Mouse (Mus musculus): Measurements from ENCODE around the gene Kif20b. TPM values are rescaled to one million over a fixed set of nuclear protein-coding genes. Genes with fewer than 3 reads are reported as not detected.

Gene Kif20b
- polyA plus RNA-seq, 1 experiment from 2014 or later: 58.0 TPM

MicroRNAs encoded within 50 kb of the gene (microRNA counts, 519-probe panel; counts per million panel counts)
- microRNA mmu-miR-1950: not detected

Small RNA genes within 50 kb of the gene (microRNA-seq; reads per million reads assigned to microRNA genes)
- gene Mir1950: not detected

Other genes starting within 250 kb of the Kif20b start
- 0.90 and 1.4 TPM in 2 replicates for gene Slc16a12, start 175.1 kb upstream of the Kif20b start, polyA plus RNA-seq (2015; fragmentation: Nextera tagmentation; extraction: Ambion mirVana)
- gene Pank1, start 42.9 kb upstream of the Kif20b start, polyA plus RNA-seq (2015; fragmentation: Nextera tagmentation; extraction: Ambion mirVana): 5.0 and 6.1 TPM in 2 replicates

Data from limb, embryonic 15.5 days (tissue).